Mouse (Mus musculus): ENCODE data around the gene Nmt2. TPM values are rescaled to one million over a fixed set of nuclear protein-coding genes. Genes with fewer than 3 reads are reported as not detected.

Gene Nmt2
- polyA plus RNA-seq, 1 experiment: 3.5 TPM

DNA sequence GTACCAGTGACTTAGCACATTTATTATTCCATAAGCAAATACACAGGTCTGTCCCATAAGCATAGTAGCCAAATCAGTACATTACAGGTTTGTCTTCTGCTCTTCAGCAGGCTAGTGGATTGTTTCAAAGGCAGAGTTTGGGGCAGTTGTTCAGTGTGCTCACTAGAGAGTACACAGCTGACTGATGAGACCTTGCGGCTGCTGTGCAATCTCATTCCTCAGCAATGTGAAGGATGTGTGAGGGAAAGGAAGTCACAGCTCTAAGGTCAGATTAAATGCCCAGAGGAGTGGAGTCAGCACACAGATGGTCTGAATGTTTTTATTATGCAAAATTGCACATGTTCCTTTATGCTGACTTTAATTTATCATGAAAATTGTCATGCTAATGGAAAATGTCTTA is 42.5 kb downstream of the Nmt2 start:
- Histone ChIP-seq H3K4me1 (ENCODE audit: control insufficient read depth, insufficient read depth, insufficient read length) (no peaks in the 10 kb centered on the region; the same call in 1 of the 2 replicates), H3K27me3 (ENCODE audit: control insufficient read depth, insufficient read depth, low read length) (no peaks in the 10 kb centered on the region), H3K4me3 (ENCODE audit: extremely low read depth, insufficient read depth, insufficient read length) (no peak overlapping the region), H3K27ac (ENCODE audit: insufficient read depth, low read length) (no peak overlapping the region), H3K36me3 (ENCODE audit: control insufficient read depth, insufficient read depth, low read length) (peaks cover 23% of the 10 kb centered on the region)
- 88% methylated on average over 1 of the region's 1 CpGs for whole genome bisulfite sequencing
- no peak for DNase-seq (ENCODE audit: low read depth in 1 of 2, low spot score in 2 of 2)
- TF ChIP-seq POLR2A (IDR thresholded peaks at IDR 0.05; ENCODE audit: low read depth, low read length) (no peak), CTCF (IDR thresholded peaks at IDR 0.05; ENCODE audit: extremely low read depth, insufficient read depth, insufficient read length, insufficient replicate concordance) (no peak)

DNA sequence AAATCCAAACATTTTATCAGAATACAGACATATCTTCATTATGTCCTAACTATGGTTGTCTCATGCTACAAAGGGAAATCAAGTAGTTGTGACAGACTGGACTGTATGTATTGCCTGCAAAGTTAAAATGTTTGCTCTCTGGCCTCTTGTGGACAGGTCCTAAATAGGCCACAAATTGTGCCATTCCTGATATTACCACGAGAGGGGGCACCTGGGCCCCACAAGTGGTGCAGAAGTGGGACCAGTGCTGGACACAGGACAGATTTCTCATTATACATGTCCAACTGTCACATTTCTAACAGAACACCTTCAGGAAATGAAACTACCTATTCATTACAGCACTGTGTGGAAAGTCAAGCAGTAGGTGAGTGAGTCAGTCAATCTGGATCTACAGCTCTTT is 43.3 kb downstream of the Nmt2 start:
- no peaks in the 10 kb centered on the region; the same call in 1 of the 2 replicates for H3K4me1 ChIP-seq (ENCODE audit: control insufficient read depth, insufficient read depth, insufficient read length)
- peaks cover 23% of the 10 kb centered on the region for H3K36me3 ChIP-seq (ENCODE audit: control insufficient read depth, insufficient read depth, low read length)
- DNase-seq (ENCODE audit: low read depth in 1 of 2, low spot score in 2 of 2): peak; percentile 18 to 49
- no peak overlapping the region for H3K27ac ChIP-seq (ENCODE audit: insufficient read depth, low read length)
- TF ChIP-seq CTCF (IDR thresholded peaks at IDR 0.05; ENCODE audit: extremely low read depth, insufficient read depth, insufficient read length, insufficient replicate concordance): peak; percentile 42; the same call in 1 of the 2 replicates
- no peak for TF ChIP-seq POLR2A (IDR thresholded peaks at IDR 0.05; ENCODE audit: low read depth, low read length)
- WGBS: 26% methylated on average over 1 of the region's 1 CpGs
- H3K4me3 ChIP-seq (ENCODE audit: extremely low read depth, insufficient read depth, insufficient read length): no peak overlapping the region
- no peaks in the 10 kb centered on the region for H3K27me3 ChIP-seq (ENCODE audit: control insufficient read depth, insufficient read depth, low read length)

DNA sequence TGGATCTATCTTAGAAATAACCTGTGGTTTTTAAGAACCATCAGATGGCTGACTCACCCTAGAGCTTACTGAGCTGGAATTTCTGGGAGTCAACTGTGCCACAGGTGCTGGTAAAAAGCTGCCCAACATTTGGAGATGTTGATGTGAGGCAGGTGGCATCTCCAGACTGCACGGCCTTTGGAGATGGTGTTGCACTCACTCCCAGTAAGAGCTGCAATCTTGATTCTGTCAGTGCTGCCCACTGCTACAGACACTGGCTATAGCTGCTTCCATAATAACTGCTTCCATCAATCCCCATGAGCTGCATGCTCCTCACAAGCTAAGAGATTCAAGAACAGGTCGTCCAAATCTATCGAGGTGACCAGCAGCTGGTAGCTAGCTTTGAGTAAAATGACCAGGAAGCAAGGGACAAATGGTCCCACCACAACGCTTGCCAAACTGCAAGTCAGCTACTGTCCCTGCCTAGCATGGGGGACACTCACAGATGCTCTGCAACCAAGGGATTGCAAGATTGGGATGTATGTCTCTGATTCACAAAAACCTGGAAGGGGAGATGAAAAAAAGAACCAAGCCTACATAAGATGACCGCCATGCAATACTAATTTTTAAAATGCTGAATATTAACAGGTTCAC is 47.2 kb downstream of the Nmt2 start:
- no peak for DNase-seq (ENCODE audit: low read depth in 1 of 2, low spot score in 2 of 2)
- peaks cover 5% of the 10 kb centered on the region; the same call in 1 of the 2 replicates for H3K4me1 ChIP-seq (ENCODE audit: control insufficient read depth, insufficient read depth, insufficient read length)
- H3K27me3 ChIP-seq (ENCODE audit: control insufficient read depth, insufficient read depth, low read length): no peaks in the 10 kb centered on the region
- H3K4me3 ChIP-seq (ENCODE audit: extremely low read depth, insufficient read depth, insufficient read length): no peak overlapping the region
- H3K36me3 ChIP-seq (ENCODE audit: control insufficient read depth, insufficient read depth, low read length): peaks cover 8% of the 10 kb centered on the region
- no peak for TF ChIP-seq CTCF (IDR thresholded peaks at IDR 0.05; ENCODE audit: extremely low read depth, insufficient read depth, insufficient read length, insufficient replicate concordance)
- no peak for TF ChIP-seq POLR2A (IDR thresholded peaks at IDR 0.05; ENCODE audit: low read depth, low read length)
- no peak overlapping the region for H3K27ac ChIP-seq (ENCODE audit: insufficient read depth, low read length)
- WGBS: 71% methylated on average over 5 of the region's 5 CpGs

DNA sequence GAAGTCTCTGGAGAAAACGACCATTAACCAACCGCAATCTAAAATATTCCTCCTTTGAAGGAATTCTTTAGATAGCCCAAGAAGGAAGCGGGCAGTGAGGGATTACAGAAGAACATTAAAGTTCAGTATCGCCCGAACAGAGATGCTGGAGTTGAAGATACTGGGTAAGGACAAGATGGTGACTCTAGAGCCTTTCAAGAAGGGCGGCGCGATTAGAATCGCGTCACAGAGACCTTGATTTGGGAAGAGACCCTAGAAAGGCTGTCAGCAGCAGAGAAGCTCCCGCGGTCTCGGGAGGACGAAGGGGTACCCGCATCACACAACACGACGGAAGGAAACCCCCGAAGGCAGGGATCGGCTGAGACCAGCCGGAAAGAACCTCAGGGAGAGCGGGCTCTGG is 48.0 kb downstream of the Nmt2 start:
- no peak for TF ChIP-seq POLR2A (IDR thresholded peaks at IDR 0.05; ENCODE audit: low read depth, low read length)
- TF ChIP-seq CTCF (IDR thresholded peaks at IDR 0.05; ENCODE audit: extremely low read depth, insufficient read depth, insufficient read length, insufficient replicate concordance): no peak
- Histone ChIP-seq H3K27me3 (ENCODE audit: control insufficient read depth, insufficient read depth, low read length) (no peaks in the 10 kb centered on the region), H3K4me3 (ENCODE audit: extremely low read depth, insufficient read depth, insufficient read length) (peak overlapping the region; percentile 80), H3K4me1 (ENCODE audit: control insufficient read depth, insufficient read depth, insufficient read length) (peaks cover 5% of the 10 kb centered on the region; the same call in 1 of the 2 replicates), H3K36me3 (ENCODE audit: control insufficient read depth, insufficient read depth, low read length) (peaks cover 8% of the 10 kb centered on the region), H3K27ac (ENCODE audit: insufficient read depth, low read length) (peak overlapping the region; percentile 73)
- DNase-seq (ENCODE audit: low read depth in 1 of 2, low spot score in 2 of 2): no peak
- 1% methylated on average over 21 of the region's 21 CpGs for WGBS

DNA sequence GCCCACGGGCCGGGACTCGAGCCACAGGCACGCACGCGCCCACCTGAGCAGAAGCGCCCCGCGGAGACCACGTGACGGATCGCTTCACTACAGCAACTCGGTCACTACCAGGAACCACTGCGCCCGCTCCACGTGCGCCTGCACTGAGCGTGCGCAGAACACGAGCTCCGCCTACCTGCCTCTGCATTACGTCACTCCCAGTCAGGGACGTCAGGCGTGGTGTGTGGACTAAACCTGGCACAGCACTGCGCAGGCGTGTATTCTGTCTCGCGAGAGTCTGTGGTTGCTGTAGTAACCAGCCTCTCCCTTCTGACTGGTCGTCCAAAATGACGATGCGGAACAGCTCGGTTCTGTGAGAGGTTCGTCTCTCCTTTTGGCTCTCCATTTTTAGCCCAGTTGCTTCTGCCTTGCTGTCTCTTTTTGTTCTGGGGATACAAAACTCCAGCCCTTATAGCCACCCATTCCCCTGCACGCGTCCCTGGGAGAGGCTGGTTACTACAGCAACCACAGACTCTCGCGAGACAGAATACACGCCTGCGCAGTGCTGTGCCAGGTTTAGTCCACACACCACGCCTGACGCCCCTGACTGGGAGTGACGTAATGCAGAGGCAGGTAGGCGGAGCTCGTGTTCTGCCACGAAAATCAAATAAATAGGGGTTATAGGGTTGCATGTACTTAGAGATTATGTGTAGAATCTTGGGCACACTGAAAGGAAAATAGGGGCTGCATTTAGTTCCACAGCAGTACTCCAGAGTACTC is 48.7 kb downstream of the Nmt2 start, which contains the start of gene Rpp38:
Gene Rpp38, minus strand, starts transcription at position 160 of the 759 bp plus-strand sequence.
- WGBS: under 1% methylated on average over 45 of the region's 45 CpGs
- Histone ChIP-seq H3K36me3 (ENCODE audit: control insufficient read depth, insufficient read depth, low read length) (peaks cover 8% of the 10 kb centered on the region), H3K4me1 (ENCODE audit: control insufficient read depth, insufficient read depth, insufficient read length) (peaks cover 5% of the 10 kb centered on the region; the same call in 1 of the 2 replicates), H3K4me3 (ENCODE audit: extremely low read depth, insufficient read depth, insufficient read length) (peak within 1 kb of the TSS; percentile 91), H3K27me3 (ENCODE audit: control insufficient read depth, insufficient read depth, low read length) (no peaks in the 10 kb centered on the region), H3K27ac (ENCODE audit: insufficient read depth, low read length) (peak within 1 kb of the TSS; percentile 73)
- peak; percentile 97 for DNase-seq (ENCODE audit: low read depth in 1 of 2, low spot score in 2 of 2)
- TF ChIP-seq POLR2A (IDR thresholded peaks at IDR 0.05; ENCODE audit: low read depth, low read length): peak; percentile 41
- TF ChIP-seq CTCF (IDR thresholded peaks at IDR 0.05; ENCODE audit: extremely low read depth, insufficient read depth, insufficient read length, insufficient replicate concordance): no peak

DNA sequence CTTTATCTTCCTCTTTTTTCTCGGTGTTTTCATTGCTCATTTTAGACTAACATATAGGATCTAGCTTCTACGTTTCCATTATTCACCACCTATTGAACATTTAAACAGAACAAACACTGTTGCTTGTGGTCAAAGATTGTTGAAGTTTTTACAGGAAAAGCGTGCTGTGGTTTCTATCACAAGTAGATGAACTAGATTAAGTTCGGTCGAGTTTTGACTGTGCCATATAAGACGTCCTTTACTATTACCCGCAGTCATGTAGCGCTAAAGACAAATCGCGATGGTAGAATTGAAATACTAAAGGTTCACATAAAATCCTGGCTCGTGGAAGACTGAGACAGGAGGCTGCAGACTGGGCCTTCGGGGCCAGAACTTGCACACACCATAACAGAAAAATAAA is 49.7 kb downstream of the Nmt2 start:
- Histone ChIP-seq H3K4me3 (ENCODE audit: extremely low read depth, insufficient read depth, insufficient read length) (no peak overlapping the region), H3K27me3 (ENCODE audit: control insufficient read depth, insufficient read depth, low read length) (no peaks in the 10 kb centered on the region), H3K36me3 (ENCODE audit: control insufficient read depth, insufficient read depth, low read length) (peaks cover 4% of the 10 kb centered on the region; the same call in 1 of the 2 replicates), H3K27ac (ENCODE audit: insufficient read depth, low read length) (no peak overlapping the region), H3K4me1 (ENCODE audit: control insufficient read depth, insufficient read depth, insufficient read length) (peaks cover 5% of the 10 kb centered on the region; the same call in 1 of the 2 replicates)
- TF ChIP-seq POLR2A (IDR thresholded peaks at IDR 0.05; ENCODE audit: low read depth, low read length) (no peak), CTCF (IDR thresholded peaks at IDR 0.05; ENCODE audit: extremely low read depth, insufficient read depth, insufficient read length, insufficient replicate concordance) (no peak)
- WGBS: 61% methylated on average over 12 of the region's 12 CpGs
- DNase-seq (ENCODE audit: low read depth in 1 of 2, low spot score in 2 of 2): no peak

Measured in spleen, adult 2 months (tissue).